Mouse (Mus musculus) embryonic facial prominence, embryonic 14.5 days (tissue): ENCODE results near the gene Map1s. TPM values are rescaled to one million over a fixed set of nuclear protein-coding genes. Genes with fewer than 3 reads are reported as not detected.
A peak's percentile ranks its signal among the peaks of the same experiment; 100 is the strongest.

Experiments used
- ATAC-seq: fragments of 200-750 bp; cut with Nextera tagmentation; 2 replicates; pipeline ENCODE4 v1.8.0; 2017; ENCODE audit warnings: low read depth, moderate number of reproducible peaks, moderate TSS enrichment
- DNase-seq: peaks from one replicate; pipeline ENCODE4 v3.0.0-alpha.2; 2015; ENCODE audit warnings: low spot score
- H3K27ac ChIP-seq: fragments of 300-500 bp; sonication (generic); replicated peaks from 2 replicates; pipeline ENCODE4 v1.5.1; 2014; ENCODE audit warnings: low read depth, mild to moderate bottlenecking, low read length, moderate library complexity
- H3K27me3 ChIP-seq: fragments of 300-500 bp; sonication (generic); replicated peaks from 2 replicates; pipeline ENCODE4 v1.6.1; 2014; ENCODE audit warnings: low read length; ENCODE audit not compliant: control insufficient read depth, insufficient read depth
- H3K36me3 ChIP-seq: fragments of 300-500 bp; sonication (generic); 2 replicates; pipeline ENCODE4 v1.6.1; 2014; ENCODE audit warnings: low read length, mixed read lengths; ENCODE audit not compliant: control insufficient read depth, insufficient read depth
- H3K4me1 ChIP-seq: fragments of 300-500 bp; sonication (generic); 2 replicates; pipeline ENCODE4 v1.6.1; 2014; ENCODE audit warnings: antibody characterized with exemption, low read length; ENCODE audit not compliant: control insufficient read depth, insufficient read depth
- H3K4me2 ChIP-seq: fragments of 300-500 bp; sonication (generic); 2 replicates; pipeline ENCODE4 v1.6.1; 2014; ENCODE audit warnings: low read depth, mild to moderate bottlenecking, low read length, moderate library complexity, mixed read lengths
- H3K4me3 ChIP-seq: fragments of 300-500 bp; sonication (generic); 2 replicates; pipeline ENCODE4 v1.5.1; 2014; ENCODE audit warnings: low read depth, mild to moderate bottlenecking, low read length
- H3K9ac ChIP-seq: fragments of 300-500 bp; sonication (generic); 2 replicates; pipeline ENCODE4 v1.6.1; 2014; ENCODE audit warnings: low read depth, mild to moderate bottlenecking, low read length, moderate library complexity, mixed read lengths
- H3K9me3 ChIP-seq: fragments of 300-500 bp; sonication (generic); 2 replicates; pipeline ENCODE4 v1.6.1; 2016; ENCODE audit warnings: low read length; ENCODE audit not compliant: control insufficient read depth
- WGBS: fragments of 180-500 bp; shearing (Covaris S2); extraction: QIAGEN DNeasy Blood & Tissue Kit; methylation state at CpG from one replicate; pipeline ENCODE4 v1.1.7; 2014; 5-methylcytosine and 5-hydroxymethylcytosine counted together
- polyA plus RNA-seq: library from polyadenylated mRNA; unstranded; fragments of >200 nt; fragmentation: Nextera tagmentation; extraction: Ambion mirVana; gene quantifications from 2 replicates; pipeline ENCODE4 v1.2.1, GENCODE M21; 2014

Map1s gene
- polyA plus RNA-seq, 1 experiment from 2014 or later, result 41.3 TPM

- Histone ChIP-seq H3K27me3 (no peaks in the 10 kb centered on the region), H3K9ac (no peak overlapping the region), H3K36me3 (no peaks in the 10 kb centered on the region), H3K4me3 (no peak overlapping the region), H3K27ac (no peak overlapping the region), H3K4me1 (no peaks in the 10 kb centered on the region), H3K9me3 (no peaks in the 10 kb centered on the region), H3K4me2 (no peak overlapping the region)
- ATAC-seq (no peak), DNase-seq (no peak)
- WGBS, result 75% methylated on average over 4 of the region's 4 CpGs
Observed at GRCm38 (mm10) chr8:70933036-70933435, 27.3 kb downstream of the Map1s start.

DNA sequence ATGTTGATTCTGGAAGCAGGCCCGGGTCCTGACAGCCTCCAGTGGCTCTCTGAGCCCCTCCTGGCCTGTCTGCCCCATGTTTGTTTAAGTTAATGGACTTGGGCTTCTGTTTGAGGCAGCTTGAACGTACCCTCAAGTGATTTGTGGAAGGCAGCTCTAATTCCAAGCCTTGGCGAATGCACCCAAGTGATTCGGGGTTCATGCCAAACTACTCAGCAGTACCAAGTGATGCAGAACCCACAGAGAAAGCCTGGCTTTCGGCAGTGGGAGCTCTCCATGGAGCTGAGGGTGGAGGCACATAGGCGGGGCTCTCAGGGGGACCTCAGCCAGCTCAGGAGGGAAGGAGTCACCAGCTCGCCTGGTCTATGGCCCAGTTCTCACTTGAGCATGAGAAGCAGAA, 29.1 kb downstream of the Map1s start:
- Histone ChIP-seq H3K27me3 (no peaks in the 10 kb centered on the region), H3K4me1 (no peaks in the 10 kb centered on the region), H3K4me3 (no peak overlapping the region), H3K27ac (no peak overlapping the region), H3K4me2 (no peak overlapping the region), H3K9ac (no peak overlapping the region), H3K36me3 (no peaks in the 10 kb centered on the region), H3K9me3 (no peaks in the 10 kb centered on the region)
- peak; percentile 48 for ATAC-seq
- 59% methylated on average over 7 of the region's 7 CpGs for WGBS
- DNase-seq, result peak; percentile 61

- Histone ChIP-seq H3K36me3 (no peaks in the 10 kb centered on the region), H3K9me3 (no peaks in the 10 kb centered on the region), H3K4me1 (no peaks in the 10 kb centered on the region), H3K27ac (no peak overlapping the region), H3K4me3 (no peak overlapping the region), H3K4me2 (no peak overlapping the region), H3K9ac (no peak overlapping the region), H3K27me3 (no peaks in the 10 kb centered on the region)
- ATAC-seq (no peak), DNase-seq (no peak)
- WGBS, result 83% methylated on average over 6 of the region's 6 CpGs
Observed at GRCm38 (mm10) chr8:70937200-70937599, 31.5 kb downstream of the Map1s start.

DNA sequence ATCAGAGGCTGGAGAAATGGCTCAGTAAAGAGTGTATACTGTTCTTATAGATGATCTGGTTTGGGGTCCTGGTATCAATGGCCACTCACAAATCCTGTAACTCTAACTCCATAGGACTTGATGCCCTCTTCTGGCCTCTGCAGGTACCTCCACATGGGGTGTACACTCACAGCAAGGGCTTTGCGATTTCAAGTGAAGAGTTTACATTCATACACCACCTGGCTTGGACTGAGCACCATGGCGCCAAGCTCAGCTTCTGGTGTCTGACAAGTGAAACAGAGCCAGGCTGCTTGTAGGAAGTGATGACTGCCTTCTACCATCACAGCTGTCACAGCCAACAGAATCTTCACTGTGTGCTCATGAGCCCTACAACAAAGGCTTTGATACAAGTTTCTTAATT, 35.7 kb downstream of the Map1s start:
- Histone ChIP-seq H3K27ac (no peak overlapping the region), H3K4me1 (no peaks in the 10 kb centered on the region), H3K9me3 (no peaks in the 10 kb centered on the region), H3K27me3 (no peaks in the 10 kb centered on the region), H3K9ac (no peak overlapping the region), H3K4me3 (no peak overlapping the region), H3K36me3 (no peaks in the 10 kb centered on the region), H3K4me2 (no peak overlapping the region)
- DNase-seq, result no peak
- ATAC-seq, result no peak
- WGBS, result 67% methylated on average over 2 of the region's 2 CpGs

DNA sequence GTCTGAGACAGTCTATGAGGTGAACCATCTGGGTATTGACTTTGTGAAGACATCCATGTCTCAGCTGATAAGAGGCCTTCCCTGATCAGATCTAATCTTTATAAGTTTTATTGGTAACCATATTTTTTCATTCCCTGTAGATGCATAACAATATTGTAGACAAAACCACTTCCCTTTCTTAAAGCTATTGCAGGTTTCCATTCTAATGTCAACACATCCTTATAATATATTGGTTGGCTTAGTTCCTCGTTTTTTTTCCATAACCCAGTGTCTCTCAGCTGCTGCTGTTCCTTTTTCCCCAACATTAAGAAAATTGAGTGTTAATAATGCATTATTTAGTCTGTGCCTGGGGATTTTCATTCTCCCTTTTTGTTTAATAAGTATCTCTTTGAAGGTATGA, 37.5 kb downstream of the Map1s start:
- no peaks in the 10 kb centered on the region for H3K9me3 ChIP-seq
- no peak for ATAC-seq
- no peak overlapping the region for H3K4me2 ChIP-seq
- H3K27ac ChIP-seq, result no peak overlapping the region
- H3K4me1 ChIP-seq, result no peaks in the 10 kb centered on the region
- no peaks in the 10 kb centered on the region for H3K36me3 ChIP-seq
- no peak overlapping the region for H3K9ac ChIP-seq
- DNase-seq, result no peak
- 33% methylated on average over 1 of the region's 1 CpGs for WGBS
- no peaks in the 10 kb centered on the region for H3K27me3 ChIP-seq
- no peak overlapping the region for H3K4me3 ChIP-seq

DNA sequence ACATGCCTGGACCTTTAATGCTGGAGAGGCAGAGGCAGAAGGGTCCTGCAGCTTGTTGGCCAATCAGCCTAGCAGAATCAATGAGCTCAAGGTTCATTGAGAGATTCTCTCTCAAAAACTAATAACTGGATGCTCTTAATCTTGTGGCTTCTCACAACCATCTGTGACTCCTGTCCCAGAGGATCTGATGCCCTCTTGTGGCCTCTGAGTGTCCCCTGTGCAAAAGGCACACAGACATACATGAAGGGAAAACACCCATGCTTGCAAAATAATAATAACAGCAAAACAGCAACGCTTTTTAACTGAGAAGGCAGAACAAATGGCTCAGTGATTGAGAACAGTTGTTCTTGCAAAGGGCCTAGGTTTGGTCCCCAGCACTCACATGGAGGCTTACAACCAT, 44.1 kb downstream of the Map1s start:
- Histone ChIP-seq H3K9me3 (no peaks in the 10 kb centered on the region), H3K4me1 (no peaks in the 10 kb centered on the region), H3K36me3 (no peaks in the 10 kb centered on the region), H3K4me3 (no peak overlapping the region), H3K9ac (no peak overlapping the region), H3K27ac (no peak overlapping the region), H3K4me2 (no peak overlapping the region), H3K27me3 (no peaks in the 10 kb centered on the region)
- DNase-seq (no peak), ATAC-seq (no peak)
- 61% methylated on average over 1 of the region's 1 CpGs for WGBS

- no peak overlapping the region for H3K27ac ChIP-seq
- H3K4me2 ChIP-seq, result no peak overlapping the region
- H3K4me3 ChIP-seq, result no peak overlapping the region
- H3K27me3 ChIP-seq, result no peaks in the 10 kb centered on the region
- H3K4me1 ChIP-seq, result no peaks in the 10 kb centered on the region
- 75% methylated on average over 14 of the region's 14 CpGs for WGBS
- no peaks in the 10 kb centered on the region for H3K36me3 ChIP-seq
- DNase-seq, result peak; percentile 16
- ATAC-seq, result no peak
- H3K9ac ChIP-seq, result no peak overlapping the region
- H3K9me3 ChIP-seq, result no peaks in the 10 kb centered on the region
Observed at GRCm38 (mm10) chr8:70960703-70961472, 55.2 kb downstream of the Map1s start.

DNA sequence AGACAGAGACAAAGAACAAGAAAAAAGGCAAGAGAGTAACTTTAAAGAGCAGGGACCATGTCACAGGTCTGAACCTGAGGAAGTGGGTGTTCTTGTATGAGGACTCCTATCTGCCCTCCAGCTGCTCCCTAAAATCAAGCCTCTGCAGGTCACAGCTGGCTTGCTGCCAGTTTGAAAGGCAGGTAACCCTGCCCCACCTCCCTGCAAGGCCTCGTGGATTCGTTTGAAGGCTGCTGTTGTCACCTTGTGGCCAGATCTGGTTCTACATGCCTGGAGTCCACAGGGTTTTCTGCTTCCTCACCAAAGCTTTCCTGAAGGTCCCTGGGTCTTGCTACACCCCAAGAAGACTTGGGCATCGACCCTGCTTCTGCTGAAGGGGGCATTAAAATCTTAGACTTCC, 58.4 kb downstream of the Map1s start:
- Histone ChIP-seq H3K27ac (no peak overlapping the region), H3K27me3 (no peaks in the 10 kb centered on the region), H3K4me2 (no peak overlapping the region), H3K9me3 (no peaks in the 10 kb centered on the region), H3K4me1 (no peaks in the 10 kb centered on the region), H3K9ac (no peak overlapping the region), H3K4me3 (no peak overlapping the region), H3K36me3 (no peaks in the 10 kb centered on the region)
- ATAC-seq, result peak; percentile 44; the same call in 1 of the 2 replicates
- WGBS, result 4% methylated on average over 3 of the region's 3 CpGs
- DNase-seq, result peak; percentile 81

DNA sequence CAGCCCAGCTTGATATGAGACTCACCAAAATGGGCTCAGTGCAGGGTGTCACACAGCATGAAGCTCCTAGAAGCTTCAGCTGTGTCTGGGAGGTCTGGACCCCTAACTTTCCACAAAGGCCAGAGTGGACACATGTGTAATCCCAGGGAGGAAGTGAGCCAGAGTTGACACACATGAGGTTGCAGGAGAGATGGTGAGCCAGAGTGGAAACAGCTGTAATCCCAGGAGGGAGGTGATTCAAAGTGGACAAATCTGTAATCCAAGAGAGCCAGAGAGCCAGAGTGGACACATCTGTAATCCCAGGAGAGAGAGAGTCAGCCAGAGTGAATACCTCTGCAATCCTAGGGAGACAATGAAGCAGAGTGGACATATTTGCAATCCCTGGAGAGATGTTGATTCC, 59.1 kb downstream of the Map1s start:
- no peak for ATAC-seq
- no peak overlapping the region for H3K4me3 ChIP-seq
- H3K4me2 ChIP-seq, result no peak overlapping the region

More for the DNA sequence above, 59.1 kb downstream of the Map1s start:
- H3K27me3 ChIP-seq, result no peaks in the 10 kb centered on the region
- no peak for DNase-seq
- no peak overlapping the region for H3K9ac ChIP-seq
- no peaks in the 10 kb centered on the region for H3K4me1 ChIP-seq
- H3K36me3 ChIP-seq, result no peaks in the 10 kb centered on the region
- H3K27ac ChIP-seq, result no peak overlapping the region
- H3K9me3 ChIP-seq, result no peaks in the 10 kb centered on the region
